Mouse (Mus musculus) ZHBTc4 (cell line): ENCODE measurements at regions not wholly inside any gene's neighbourhood (a gene's known extent, or its start where the extent isn't known, plus 50 kb on each side); places are given as distances from the start of the nearest gene placed in this dataset.
A peak's percentile ranks its signal among the peaks of the same experiment; 100 is the strongest.

Source experiments
- DNase-seq: peaks from one replicate; pipeline ENCODE4 v3.0.0-alpha.2; 2011; ENCODE audit warnings: low read depth, low spot score

- DNase-seq: peak; percentile 87
Measured at GRCm38 (mm10) chr16:5306588-5307248, 50.9 kb upstream of the Eef2kmt start.
